8 mouse cellular contexts compared by ENCODE assay signal in the genomic region with DNA sequence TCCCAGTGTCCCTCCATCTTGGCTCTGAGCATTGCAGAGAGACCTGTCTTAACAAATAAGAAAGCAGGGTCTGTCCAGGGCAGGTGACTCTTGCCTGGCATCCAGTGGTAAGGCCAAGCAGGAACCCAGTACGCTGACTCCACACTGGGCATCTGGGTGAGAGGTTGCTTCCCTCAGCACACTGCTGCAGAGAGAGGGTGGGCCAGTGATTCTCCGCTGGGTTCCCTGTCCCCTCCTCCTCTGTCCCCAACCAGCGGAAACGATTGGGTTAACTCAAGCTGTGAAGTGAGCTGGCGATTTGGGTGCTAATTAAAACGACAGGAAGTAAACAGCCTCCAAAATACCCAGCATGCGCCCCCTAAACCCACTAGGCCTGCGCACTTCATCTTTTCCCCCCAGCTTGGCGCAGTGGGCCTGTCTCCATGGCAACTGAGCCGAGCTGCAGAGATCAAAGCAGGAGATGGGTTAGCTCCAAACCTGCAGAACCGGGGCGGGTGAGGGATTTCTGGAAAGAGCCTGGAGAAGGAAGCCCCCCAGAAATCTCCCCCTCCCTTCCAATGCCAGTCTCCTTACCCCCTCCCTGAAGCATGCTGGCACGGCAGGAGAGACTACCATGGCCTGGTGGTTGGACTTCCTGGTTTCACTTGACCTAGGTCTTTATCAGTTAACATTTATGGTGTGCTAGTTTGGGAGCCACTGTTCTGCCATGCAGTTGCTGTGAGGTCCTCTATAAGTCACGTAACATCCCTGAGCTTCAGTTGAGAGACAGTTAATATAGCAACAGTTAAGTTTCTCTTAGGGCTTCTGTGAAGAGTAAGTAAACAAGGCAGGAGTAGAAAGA. TPM values are rescaled to one million over a fixed set of nuclear protein-coding genes. Genes with fewer than 3 reads are reported as not detected.
DNase-seq lines count a peak whose midpoint lies in the region; ATAC-seq and TF ChIP-seq lines count a peak whose summit lies in the region.

No protein-coding gene starts in this region.

- 5% methylated on average over 14 of the region's 14 CpGs for WGBS in forebrain, postnatal 0 days
- 3% methylated on average over 14 of the region's 14 CpGs for WGBS in midbrain, embryonic 11.5 days

- peak overlapping the region; percentile 21 for H3K4me3 ChIP-seq in forebrain, postnatal 0 days (ENCODE audit: low read depth, low read length)
- peak overlapping the region; percentile 15; the same call in 1 of the 2 replicates for H3K4me3 ChIP-seq in midbrain, embryonic 11.5 days (ENCODE audit: low read depth, low read length)

- H3K27ac ChIP-seq in forebrain, postnatal 0 days (ENCODE audit: low read depth, low read length) = peak overlapping the region; percentile 85
- peak overlapping the region; percentile 57 for H3K27ac ChIP-seq in midbrain, embryonic 11.5 days (ENCODE audit: low read depth, low read length)

- no peaks in the 10 kb centered on the region for H3K9me3 ChIP-seq in forebrain, postnatal 0 days (ENCODE audit: low read length)
- no peaks in the 10 kb centered on the region for H3K9me3 ChIP-seq in midbrain, embryonic 11.5 days (ENCODE audit: control insufficient read depth, low read length)

- H3K9ac ChIP-seq in forebrain, postnatal 0 days = peak overlapping the region; percentile 38; the same call in 1 of the 2 replicates
- peak overlapping the region; percentile 53 for H3K9ac ChIP-seq in midbrain, embryonic 11.5 days (ENCODE audit: low read length)

- H3K36me3 ChIP-seq in forebrain, postnatal 0 days (ENCODE audit: insufficient read depth) = peaks cover 3% of the 10 kb centered on the region; the same call in 1 of the 2 replicates
- H3K36me3 ChIP-seq in midbrain, embryonic 11.5 days (ENCODE audit: control insufficient read depth, insufficient read depth, low read length) = no peaks in the 10 kb centered on the region

- peaks cover 19% of the 10 kb centered on the region for H3K4me1 ChIP-seq in forebrain, postnatal 0 days (ENCODE audit: insufficient read depth)
- H3K4me1 ChIP-seq in midbrain, embryonic 11.5 days (ENCODE audit: control insufficient read depth, insufficient read depth, low read length) = peaks cover 13% of the 10 kb centered on the region

- DNase-seq in adrenal gland, adult (ENCODE audit: inconsistent age in 2 of 2, low spot score in 1 of 2) = peak; percentile 32 to 65
- no peak for DNase-seq in adrenal gland, adult 18-20 months (ENCODE audit: low spot score in 2 of 2)
- DNase-seq in cerebellum, adult 18-20 months = peak; percentile 60 to 62
- peak; percentile 96 for DNase-seq in forebrain, postnatal 0 days
- DNase-seq in layer of hippocampus, adult 9-11 months = peak; percentile 92
- peak; percentile 94 for DNase-seq in midbrain, embryonic 11.5 days (ENCODE audit: low spot score, missing footprints)
- DNase-seq in telencephalon, adult 2 months (ENCODE audit: low read depth, low spot score) = peak; percentile 85
- no peak for DNase-seq in gastrocnemius, postnatal 10 days

- TF ChIP-seq CTCF in forebrain, postnatal 0 days (IDR thresholded peaks at IDR 0.05; ENCODE audit: low read depth) = no peak; the same call in 1 of the 2 replicates

- no peaks in the 10 kb centered on the region for H3K27me3 ChIP-seq in forebrain, postnatal 0 days (ENCODE audit: insufficient read depth, low read length)
- H3K27me3 ChIP-seq in midbrain, embryonic 11.5 days (ENCODE audit: control insufficient read depth, insufficient read depth, low read length) = no peaks in the 10 kb centered on the region

- peak overlapping the region; percentile 51 for H3K4me2 ChIP-seq in forebrain, postnatal 0 days (ENCODE audit: low read depth)
- H3K4me2 ChIP-seq in midbrain, embryonic 11.5 days = peak overlapping the region; percentile 42

- peak; percentile 97 for ATAC-seq in forebrain, postnatal 0 days
- peak; percentile 84 for ATAC-seq in midbrain, embryonic 11.5 days (ENCODE audit: low FRiP score)

RNA-seq across cellular contexts. Expression of gene Spock2, which starts 9.5 kb away (rescaled TPM):
- total RNA-seq in adrenal gland, adult 18-20 months (2021) = 10 to 100 TPM; 41.7 to 51.4 TPM
- total RNA-seq in forebrain, postnatal 0 days (2014; rRNA removed) = 156 and 215 TPM in 2 replicates
- 50.7 and 84.8 TPM in 2 replicates for polyA plus RNA-seq in forebrain, postnatal 0 days (2015; fragmentation: Nextera tagmentation; extraction: Ambion mirVana)
- polyA plus RNA-seq in midbrain, embryonic 11.5 days (2014; fragmentation: Nextera tagmentation; extraction: Ambion mirVana) = 11.2 and 12.2 TPM in 2 replicates
- total RNA-seq in gastrocnemius, postnatal 10 days (2021) = 1 to 10 TPM; 4.6 to 6.2 TPM

Comparison
In these comparisons a context has a peak if more than half of its experiments do, and no peak if none do; other contexts are left out.
1. DNase-seq: peak in adrenal gland, adult (2 of 2), cerebellum, adult 18-20 months (2 of 2), forebrain, postnatal 0 days (single experiment), layer of hippocampus, adult 9-11 months (single experiment), midbrain, embryonic 11.5 days (single experiment) and telencephalon, adult 2 months (single experiment); none in adrenal gland, adult 18-20 months (0 of 2) and gastrocnemius, postnatal 10 days (single experiment).
2. RNA of gene Spock2, which starts 9.5 kb away (total RNA-seq): 156 to 215 TPM in forebrain, postnatal 0 days and 41.7 to 51.4 TPM in adrenal gland, adult 18-20 months; 4.6 to 6.2 TPM in gastrocnemius, postnatal 10 days; every median in the first group is over 4 times any median in the second.